Mouse (Mus musculus) MN1 (cell line): ENCODE data around the gene Foxj3.

Experiments used
- DNase-seq: peaks from one replicate; pipeline ENCODE4 v3.0.0-alpha.2; 2016; ENCODE audit warnings: low spot score

The Foxj3 gene

GRCm38 (mm10) chr4:119536615-119537014 is at the start of gene Foxj3:
Gene Foxj3 (plus strand): TSS chr4:119537004.
- DNase-seq: peak; percentile 21

- no peak for DNase-seq
Measured at GRCm38 (mm10) chr4:119489666-119490065, 47.1 kb upstream of the Foxj3 start.

GRCm38 (mm10) chr4:119490806-119491205 is 46.0 kb upstream of the Foxj3 start:
- DNase-seq: peak; percentile 21

GRCm38 (mm10) chr4:119492291-119492932 is 44.4 kb upstream of the Foxj3 start, which contains the start of gene Rimkla:
Gene Rimkla (minus strand): TSS chr4:119492628.
- peak; percentile 69 for DNase-seq

GRCm38 (mm10) chr4:119492933-119493327 is 43.9 kb upstream of the Foxj3 start:
- DNase-seq: no peak

GRCm38 (mm10) chr4:119498319-119498848 is 38.4 kb upstream of the Foxj3 start:
- DNase-seq: no peak

- no peak for DNase-seq
Measured at GRCm38 (mm10) chr4:119511591-119511990, 25.2 kb upstream of the Foxj3 start.

- no peak for DNase-seq
Measured at GRCm38 (mm10) chr4:119512731-119513141, 24.1 kb upstream of the Foxj3 start.

GRCm38 (mm10) chr4:119523575-119523974 is 13.2 kb upstream of the Foxj3 start:
- DNase-seq: no peak

- DNase-seq: no peak
Measured at GRCm38 (mm10) chr4:119524010-119524409, 12.8 kb upstream of the Foxj3 start.

- DNase-seq: no peak
Measured at GRCm38 (mm10) chr4:119524466-119524865, 12.3 kb upstream of the Foxj3 start.

- no peak for DNase-seq
Measured at GRCm38 (mm10) chr4:119526329-119526845, 10.4 kb upstream of the Foxj3 start.

GRCm38 (mm10) chr4:119531813-119532212 is 5.0 kb upstream of the Foxj3 start:
- DNase-seq: no peak

GRCm38 (mm10) chr4:119535103-119535502 is 1.7 kb upstream of the Foxj3 start:
- no peak for DNase-seq

GRCm38 (mm10) chr4:119537436-119537835 is 632 bp downstream of the Foxj3 start:
- DNase-seq: no peak

- peak; percentile 90 for DNase-seq
Measured at GRCm38 (mm10) chr4:119539031-119539824, 2.4 kb downstream of the Foxj3 start, which contains the start of gene Frg2f1. Gene Frg2f1 (minus strand): TSS chr4:119539529.

GRCm38 (mm10) chr4:119539836-119540532 is 3.2 kb downstream of the Foxj3 start:
- peak; percentile 58 for DNase-seq

GRCm38 (mm10) chr4:119540533-119540890 is 3.7 kb downstream of the Foxj3 start:
- no peak for DNase-seq

GRCm38 (mm10) chr4:119550864-119551263 is 14.1 kb downstream of the Foxj3 start:
- DNase-seq: no peak

- DNase-seq: no peak
Measured at GRCm38 (mm10) chr4:119555466-119555865, 18.7 kb downstream of the Foxj3 start.

- no peak for DNase-seq
Measured at GRCm38 (mm10) chr4:119563136-119563535, 26.3 kb downstream of the Foxj3 start.

GRCm38 (mm10) chr4:119566322-119566835 is 29.6 kb downstream of the Foxj3 start:
- DNase-seq: no peak
